Mouse (Mus musculus) embryo, embryonic 9.5 days (tissue): ENCODE measurements at regions not wholly inside any gene's neighbourhood (a gene's known extent, or its start where the extent isn't known, plus 50 kb on each side); places are given as distances from the start of the nearest gene placed in this dataset.

Experiments used
- DNase-seq: peaks from one replicate; pipeline ENCODE4 v3.0.0-alpha.2; 2017; ENCODE audit errors: extremely low spot score

DNA sequence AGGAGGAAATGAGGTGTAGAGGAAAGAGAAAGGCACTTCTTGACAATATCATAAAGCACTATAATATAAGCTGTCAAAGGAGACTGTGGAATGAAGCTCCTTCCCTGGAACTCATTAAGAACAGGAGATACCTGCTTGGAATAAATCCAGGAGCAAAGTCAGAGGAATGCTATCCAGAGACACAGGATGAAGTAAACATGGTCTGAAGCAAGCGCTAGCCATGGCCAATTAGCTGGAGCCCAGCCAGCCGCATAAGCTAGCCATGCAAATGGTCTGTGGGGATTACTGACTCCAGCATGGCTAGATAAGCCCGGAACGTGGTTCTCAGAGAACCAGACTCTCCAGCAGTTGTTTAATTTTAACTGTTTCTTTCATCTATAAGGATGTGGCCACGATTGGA is 54.9 kb upstream of the Gpc3 start:
- no peak for DNase-seq

DNA sequence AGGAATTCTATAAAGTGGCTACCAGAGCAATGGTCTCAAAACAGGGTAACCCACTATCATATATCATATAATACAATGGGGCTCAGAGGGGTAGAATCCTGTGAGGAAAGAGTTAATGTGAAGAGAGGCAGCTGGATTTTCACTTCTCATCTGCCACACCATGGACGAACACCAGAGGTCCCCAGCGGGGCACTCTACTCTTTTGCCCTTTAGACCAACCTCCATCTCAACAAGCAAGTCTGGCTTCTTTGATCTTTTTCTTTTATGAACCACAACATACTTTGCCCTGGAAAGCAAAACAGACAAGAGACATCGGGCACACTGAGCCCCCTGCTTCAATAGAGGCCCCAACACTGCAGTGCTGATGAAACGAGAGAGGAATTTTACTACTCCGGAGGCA is 65.3 kb upstream of the Gpc3 start:
- peak; percentile 49 for DNase-seq

DNA sequence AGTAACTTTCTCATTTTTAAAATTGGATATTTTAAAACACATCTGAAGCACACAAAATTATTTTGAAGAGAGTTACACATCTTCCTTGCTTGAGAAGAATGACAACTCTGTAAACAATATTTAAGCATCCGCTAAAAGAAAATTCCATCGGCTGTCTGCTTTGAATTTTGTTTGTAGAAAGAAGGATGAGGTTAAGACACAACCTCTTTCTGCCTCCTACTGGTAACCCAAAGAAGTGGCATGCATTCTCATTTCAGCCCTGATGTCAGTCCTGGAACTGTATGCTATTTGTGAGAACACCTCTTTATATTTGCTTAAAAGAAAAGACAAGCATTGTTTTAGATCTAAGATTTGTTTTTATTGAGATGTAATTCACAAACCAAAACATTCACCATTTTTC is 80.6 kb upstream of the Gpc3 start:
- no peak for DNase-seq

- DNase-seq: no peak
Observed at GRCm38 (mm10) chrX:52699615-52700014, 85.9 kb upstream of the Gpc3 start.

DNA sequence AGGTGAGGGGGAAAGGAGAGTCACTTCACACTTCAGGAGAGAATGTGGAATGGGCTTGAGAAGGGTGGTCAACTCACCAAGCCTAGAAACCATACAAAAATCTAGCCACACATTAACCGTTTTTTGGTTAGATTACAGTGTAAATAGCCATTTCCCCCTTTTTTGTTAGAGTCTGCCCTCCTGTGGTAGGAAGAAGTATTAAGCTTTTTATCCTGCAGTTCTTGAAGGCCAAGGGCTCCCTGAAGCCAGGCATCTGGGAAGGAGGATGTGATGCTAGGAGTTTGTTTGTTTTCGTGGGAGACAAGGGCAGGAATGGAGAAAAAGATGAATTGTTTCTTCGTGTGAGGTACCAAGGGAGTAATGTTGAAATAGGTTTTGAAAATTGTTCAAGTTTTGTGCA is 73.5 kb upstream of the Ccdc160 start:
- DNase-seq: peak; percentile 8

GRCm38 (mm10) chrX:52738116-52738515 is 52.9 kb upstream of the Ccdc160 start:
- no peak for DNase-seq
